Mouse (Mus musculus): Measurements from ENCODE around the gene Mup1. TPM values are rescaled to one million over a fixed set of nuclear protein-coding genes. Genes with fewer than 3 reads are reported as not detected.
"Not testable (repeated sequence)": the region's sequence is repeated elsewhere in the genome, so short reads cannot be mapped to it uniquely, and the experiment has no call there.

Gene Mup1
- polyA plus RNA-seq (2021), result not detected

DNA sequence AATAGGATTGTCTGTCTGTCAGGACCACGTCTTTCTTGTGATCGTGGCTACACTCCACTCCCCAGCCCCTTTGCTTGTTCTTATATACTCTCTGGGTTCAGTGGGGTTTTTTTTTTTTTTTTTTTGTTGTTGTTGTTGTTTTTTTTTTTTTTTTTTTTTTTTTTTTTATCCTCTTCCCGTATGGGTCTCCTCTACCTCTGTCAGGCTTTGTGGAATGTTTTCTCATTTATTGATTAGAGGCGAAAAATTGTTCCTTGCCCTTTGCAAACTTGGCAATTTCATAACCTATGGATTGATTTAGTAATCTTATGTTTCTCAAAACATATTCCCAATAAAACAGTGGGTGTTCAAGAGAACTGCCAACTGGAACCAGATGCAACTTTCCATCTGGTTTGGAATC, at the start of gene Mup1:
Mup1 (minus strand) TSS at position 101 of the 400 bp plus-strand sequence.
- ATAC-seq; CTCF ChIA-PET; in situ Hi-C loops (cut with MboI; ENCODE audit: low pct_unique_long_range_greater_than_20kb); H3K27me3 ChIP-seq; DNase-seq (ENCODE audit: low read depth, low spot score); POLR2A ChIA-PET: not testable (repeated sequence)

Other genes with a start within 250 kb of the Mup1 start
- gene Mup9, start 80.0 kb downstream of the Mup1 start, polyA plus RNA-seq (2021), result not detected
- gene Mup10, start 80.2 kb upstream of the Mup1 start, polyA plus RNA-seq (2021), result not detected
- gene Mup11, start 160.5 kb upstream of the Mup1 start, polyA plus RNA-seq (2021), result not detected
- gene Mup12, start 239.4 kb upstream of the Mup1 start, polyA plus RNA-seq (2021), result not detected

Data from Patski (cell line).